Mouse (Mus musculus): ENCODE measurements around the gene Prkar2b. TPM values are rescaled to one million over a fixed set of nuclear protein-coding genes. Genes with fewer than 3 reads are reported as not detected.
"Not testable (repeated sequence)": the region's sequence is repeated elsewhere in the genome, so short reads cannot be mapped to it uniquely, and the experiment has no call there.

Gene Prkar2b
- polyA plus RNA-seq, 1 experiment, result 36.2 TPM

DNA sequence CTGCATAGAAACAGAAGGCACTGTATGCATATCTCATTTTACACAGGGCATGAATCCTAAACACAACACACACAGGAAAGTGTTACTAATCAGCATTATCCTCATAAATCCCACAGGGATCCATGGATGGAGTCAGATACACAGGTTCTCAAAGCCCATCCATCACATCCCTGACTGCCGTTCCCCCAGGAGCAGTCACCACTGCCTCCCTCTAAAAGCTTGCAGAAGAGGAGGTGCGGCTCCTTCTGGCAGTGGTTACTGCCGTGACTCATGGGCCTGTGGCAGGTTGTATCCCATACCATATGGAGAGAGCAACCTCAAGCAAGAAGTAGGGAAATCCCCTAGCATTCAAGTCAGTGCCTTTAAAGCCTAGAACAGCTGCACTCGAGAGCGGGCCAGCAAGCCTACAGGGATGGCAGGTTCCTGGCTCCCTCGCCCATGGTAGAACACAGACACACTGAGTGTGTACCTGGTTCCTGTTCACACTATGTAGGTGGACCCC lies 45.8 kb downstream of the Prkar2b start:
- Histone ChIP-seq H3K4me1 (ENCODE audit: control insufficient read depth, insufficient read depth, low read length) (peaks cover 16% of the 10 kb centered on the region), H3K4me3 (ENCODE audit: insufficient read depth, low read length) (no peak overlapping the region), H3K27ac (ENCODE audit: insufficient read depth, low read length) (peak overlapping the region; percentile 73; the same call in 1 of the 2 replicates)
- TF ChIP-seq POLR2A (IDR thresholded peaks at IDR 0.05; ENCODE audit: low read depth, low read length), result no peak
- no peak for TF ChIP-seq CTCF (IDR thresholded peaks at IDR 0.05; ENCODE audit: borderline replicate concordance, insufficient read depth, low read length)

- peak overlapping the region; percentile 73 for H3K27ac ChIP-seq (ENCODE audit: insufficient read depth, low read length)
- TF ChIP-seq CTCF (IDR thresholded peaks at IDR 0.05; ENCODE audit: borderline replicate concordance, insufficient read depth, low read length) (no peak), POLR2A (IDR thresholded peaks at IDR 0.05; ENCODE audit: low read depth, low read length) (no peak)
Observed at GRCm38 (mm10) chr12:32014811-32015210, 46.3 kb downstream of the Prkar2b start.

GRCm38 (mm10) chr12:32012169-32012568 lies 48.9 kb downstream of the Prkar2b start:
- Histone ChIP-seq H3K4me3 (ENCODE audit: insufficient read depth, low read length) (no peak overlapping the region), H3K27ac (ENCODE audit: insufficient read depth, low read length) (no peak overlapping the region), H3K4me1 (ENCODE audit: control insufficient read depth, insufficient read depth, low read length) (peaks cover 12% of the 10 kb centered on the region)
- TF ChIP-seq CTCF (IDR thresholded peaks at IDR 0.05; ENCODE audit: borderline replicate concordance, insufficient read depth, low read length), result no peak
- no peak for TF ChIP-seq POLR2A (IDR thresholded peaks at IDR 0.05; ENCODE audit: low read depth, low read length)

More at GRCm38 (mm10) chr12:32014811-32015210, 46.3 kb downstream of the Prkar2b start:
- H3K4me1 ChIP-seq (ENCODE audit: control insufficient read depth, insufficient read depth, low read length), result peaks cover 16% of the 10 kb centered on the region
- H3K4me3 ChIP-seq (ENCODE audit: insufficient read depth, low read length), result no peak overlapping the region

GRCm38 (mm10) chr12:32011128-32011527 lies 50.0 kb downstream of the Prkar2b start:
- no peak for TF ChIP-seq CTCF (IDR thresholded peaks at IDR 0.05; ENCODE audit: borderline replicate concordance, insufficient read depth, low read length)
- TF ChIP-seq POLR2A (IDR thresholded peaks at IDR 0.05; ENCODE audit: low read depth, low read length), result no peak
- no peak overlapping the region for H3K4me3 ChIP-seq (ENCODE audit: insufficient read depth, low read length)
- H3K4me1 ChIP-seq (ENCODE audit: control insufficient read depth, insufficient read depth, low read length), result peaks cover 11% of the 10 kb centered on the region
- H3K27ac ChIP-seq (ENCODE audit: insufficient read depth, low read length), result no peak overlapping the region

DNA sequence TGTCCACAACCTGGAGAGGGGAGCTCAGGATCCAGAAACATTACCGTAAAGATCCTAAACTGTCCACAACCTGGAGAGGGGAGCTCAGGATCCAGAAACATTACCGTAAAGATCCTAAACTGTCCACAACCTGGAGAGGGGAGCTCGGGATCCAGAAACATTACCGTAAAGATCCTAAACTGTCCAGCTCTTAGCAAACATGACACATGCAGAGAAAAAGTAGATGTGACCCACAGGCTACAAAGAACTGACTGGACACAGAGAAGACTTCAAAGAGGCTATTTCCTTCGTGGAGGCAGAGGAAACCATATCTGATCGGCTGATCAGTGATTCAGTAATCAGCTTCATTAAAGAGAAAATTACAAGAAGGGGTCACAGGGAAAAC lies 51.1 kb downstream of the Prkar2b start:
- H3K4me3 ChIP-seq (ENCODE audit: insufficient read depth, low read length); H3K27ac ChIP-seq (ENCODE audit: insufficient read depth, low read length): not testable (repeated sequence)
- H3K4me1 ChIP-seq (ENCODE audit: control insufficient read depth, insufficient read depth, low read length), result peaks cover 11% of the 10 kb centered on the region

DNA sequence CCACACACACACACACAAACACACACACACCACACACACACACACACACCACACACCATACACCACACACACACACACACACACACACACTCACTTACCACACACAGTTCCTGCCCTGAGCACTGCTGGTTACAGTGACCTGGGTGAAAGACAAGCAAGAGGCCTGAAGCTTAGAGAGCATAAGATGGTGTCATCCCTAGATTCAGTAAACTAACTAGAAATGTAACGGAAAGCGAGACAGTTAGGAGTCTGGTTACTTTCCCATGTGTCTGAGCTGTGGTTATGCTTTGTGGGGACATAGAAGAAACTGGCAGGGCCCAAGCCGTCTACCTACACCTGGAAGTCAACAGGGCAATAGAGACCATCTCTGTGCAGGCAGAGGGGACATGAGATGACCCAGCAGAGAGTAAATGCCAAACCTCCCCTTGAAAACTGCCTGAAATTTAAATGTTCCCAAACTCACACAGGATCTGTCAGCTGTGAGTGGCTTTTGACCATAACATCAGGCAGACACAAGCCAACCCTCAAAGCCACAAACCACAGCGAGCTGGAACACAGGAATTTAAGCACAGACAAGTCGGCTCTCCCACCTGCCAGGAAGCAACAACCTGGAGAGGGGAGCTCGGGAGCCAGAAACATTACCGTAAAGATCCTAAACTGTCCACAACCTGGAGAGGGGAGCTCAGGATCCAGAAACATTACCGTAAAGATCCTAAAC lies 51.7 kb downstream of the Prkar2b start:
- Histone ChIP-seq H3K4me1 (ENCODE audit: control insufficient read depth, insufficient read depth, low read length) (peaks cover 10% of the 10 kb centered on the region), H3K27ac (ENCODE audit: insufficient read depth, low read length) (no peak overlapping the region), H3K4me3 (ENCODE audit: insufficient read depth, low read length) (no peak overlapping the region)
- TF ChIP-seq POLR2A (IDR thresholded peaks at IDR 0.05; ENCODE audit: low read depth, low read length), result no peak

DNA sequence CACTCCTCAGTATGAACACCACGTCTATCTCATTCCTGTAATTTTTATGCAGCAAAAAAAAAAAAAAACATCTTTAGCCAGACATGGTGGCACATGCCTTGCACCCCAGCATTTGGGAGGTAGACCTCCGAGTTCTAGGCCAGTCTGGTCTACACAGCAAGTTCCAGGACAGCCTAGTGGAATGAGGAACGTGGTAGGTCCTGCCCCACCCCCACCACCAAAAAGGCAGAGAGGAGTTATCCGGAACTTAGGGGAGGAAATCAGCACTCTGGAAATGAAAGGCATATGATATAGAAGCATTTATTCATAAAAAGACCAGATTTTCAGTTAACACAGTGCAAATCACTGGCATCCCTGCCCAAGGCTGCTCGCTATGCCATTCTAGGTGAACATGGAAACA lies 52.4 kb downstream of the Prkar2b start:
- Histone ChIP-seq H3K4me1 (ENCODE audit: control insufficient read depth, insufficient read depth, low read length) (peaks cover 5% of the 10 kb centered on the region; the same call in 1 of the 2 replicates), H3K4me3 (ENCODE audit: insufficient read depth, low read length) (no peak overlapping the region), H3K27ac (ENCODE audit: insufficient read depth, low read length) (no peak overlapping the region)
- no peak for TF ChIP-seq POLR2A (IDR thresholded peaks at IDR 0.05; ENCODE audit: low read depth, low read length)
- no peak for TF ChIP-seq CTCF (IDR thresholded peaks at IDR 0.05; ENCODE audit: borderline replicate concordance, insufficient read depth, low read length)

DNA sequence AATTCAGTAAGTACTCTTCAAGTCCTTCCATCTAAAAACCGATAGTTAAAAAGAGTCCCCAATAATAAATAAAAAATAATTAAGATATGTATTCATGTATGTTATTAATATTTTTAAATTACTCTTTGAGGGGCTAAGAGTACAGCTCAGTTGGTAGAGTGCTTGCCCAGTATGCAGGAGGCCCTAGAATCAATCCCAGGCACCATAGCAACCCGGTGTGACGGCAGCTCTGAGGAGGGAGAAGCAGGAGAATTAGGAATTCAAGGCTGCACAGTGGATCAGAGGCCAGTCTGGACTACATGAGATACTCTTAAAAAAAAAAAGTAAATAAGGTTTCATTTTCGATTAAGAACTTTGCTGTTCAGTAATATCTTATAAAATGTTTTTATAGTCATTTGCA lies 53.5 kb downstream of the Prkar2b start:
- no peak for TF ChIP-seq POLR2A (IDR thresholded peaks at IDR 0.05; ENCODE audit: low read depth, low read length)
- no peak for TF ChIP-seq CTCF (IDR thresholded peaks at IDR 0.05; ENCODE audit: borderline replicate concordance, insufficient read depth, low read length)
- Histone ChIP-seq H3K4me3 (ENCODE audit: insufficient read depth, low read length) (no peak overlapping the region), H3K4me1 (ENCODE audit: control insufficient read depth, insufficient read depth, low read length) (peaks cover 4% of the 10 kb centered on the region; the same call in 1 of the 2 replicates), H3K27ac (ENCODE audit: insufficient read depth, low read length) (no peak overlapping the region)

DNA sequence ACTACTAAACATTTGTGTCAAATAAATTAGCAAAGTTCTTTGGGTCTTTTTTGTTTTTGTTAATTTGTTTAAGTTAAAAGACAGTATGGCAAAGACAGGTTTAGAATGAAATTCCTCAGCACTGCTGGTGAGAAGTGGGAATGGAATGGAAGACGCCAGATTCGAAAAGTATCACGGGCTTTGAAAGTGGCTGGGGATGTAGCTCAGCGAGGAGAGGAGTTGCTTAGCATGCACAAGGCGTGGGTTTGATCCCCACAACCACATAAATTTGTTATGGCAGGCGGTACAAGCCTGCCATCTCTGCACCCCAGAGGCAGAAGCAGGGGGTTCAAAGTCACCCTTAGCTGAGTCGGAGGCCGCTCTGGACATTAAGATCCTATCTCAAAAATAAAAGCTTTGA lies 54.1 kb downstream of the Prkar2b start:
- TF ChIP-seq POLR2A (IDR thresholded peaks at IDR 0.05; ENCODE audit: low read depth, low read length), result no peak
- TF ChIP-seq CTCF (IDR thresholded peaks at IDR 0.05; ENCODE audit: borderline replicate concordance, insufficient read depth, low read length), result no peak
- Histone ChIP-seq H3K27ac (ENCODE audit: insufficient read depth, low read length) (no peak overlapping the region), H3K4me1 (ENCODE audit: control insufficient read depth, insufficient read depth, low read length) (peaks cover 4% of the 10 kb centered on the region; the same call in 1 of the 2 replicates), H3K4me3 (ENCODE audit: insufficient read depth, low read length) (no peak overlapping the region)

- TF ChIP-seq POLR2A (IDR thresholded peaks at IDR 0.05; ENCODE audit: low read depth, low read length) (no peak), CTCF (IDR thresholded peaks at IDR 0.05; ENCODE audit: borderline replicate concordance, insufficient read depth, low read length) (no peak)
- peaks cover 7% of the 10 kb centered on the region for H3K4me1 ChIP-seq (ENCODE audit: control insufficient read depth, insufficient read depth, low read length)
- no peak overlapping the region for H3K4me3 ChIP-seq (ENCODE audit: insufficient read depth, low read length)
- no peak overlapping the region for H3K27ac ChIP-seq (ENCODE audit: insufficient read depth, low read length)
Observed at GRCm38 (mm10) chr12:32006391-32006929, 54.6 kb downstream of the Prkar2b start.
